Mouse (Mus musculus) mesoderm, embryonic 11.5 days (tissue): ENCODE data around the gene Aspscr1.

Experiments
- DNase-seq: peaks from one replicate; pipeline ENCODE4 v3.0.0-alpha.2; 2012; ENCODE audit warnings: low read depth, low spot score

Gene Aspscr1

DNA sequence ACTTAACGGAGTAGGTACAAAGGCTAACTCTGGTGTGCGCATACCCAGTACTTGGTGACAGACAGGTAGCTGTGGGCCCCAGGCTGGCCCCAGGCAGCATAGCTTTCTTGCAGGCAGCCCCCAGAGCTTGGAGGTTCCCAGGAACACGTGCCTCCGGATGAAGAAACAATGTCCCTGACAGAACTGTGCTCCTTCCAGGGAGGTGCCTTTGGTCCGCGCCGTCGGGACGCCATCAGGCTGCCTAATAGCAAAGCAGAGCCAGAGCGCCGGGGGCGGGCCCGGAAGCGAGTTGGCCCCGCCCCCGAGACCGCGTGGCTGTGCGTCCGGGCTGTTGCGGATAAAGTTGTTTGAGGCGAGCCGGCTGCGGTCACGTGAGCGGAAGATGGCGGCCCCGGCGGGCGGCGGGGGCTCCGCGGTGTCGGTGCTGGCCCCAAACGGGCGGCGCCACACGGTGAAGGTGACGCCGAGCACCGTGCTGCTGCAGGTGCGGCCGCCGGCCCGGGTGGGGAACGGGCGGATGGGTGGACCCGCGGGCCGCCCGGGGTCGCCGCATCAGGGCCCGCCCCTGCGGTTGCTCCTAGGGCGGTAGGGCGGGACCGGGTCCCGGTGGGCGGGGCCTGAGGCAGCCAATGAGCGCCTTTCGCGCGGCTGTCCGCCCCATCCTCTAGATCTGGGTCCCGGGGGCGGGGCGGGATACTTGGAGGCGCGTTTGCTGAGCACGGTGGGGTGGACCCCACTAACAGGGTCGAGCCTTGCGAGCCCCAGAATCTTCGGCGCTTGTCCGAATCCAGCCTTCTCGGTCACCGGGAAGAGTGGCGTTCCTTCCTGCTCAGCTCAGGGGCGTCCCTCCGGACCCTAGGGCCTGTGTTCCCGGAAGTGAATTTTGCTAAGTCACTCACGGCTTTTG is at the start of gene Aspscr1:
Aspscr1 (plus strand) TSS at position 287 of the 907 bp plus-strand sequence.
- DNase-seq = peak; percentile 95

DNA sequence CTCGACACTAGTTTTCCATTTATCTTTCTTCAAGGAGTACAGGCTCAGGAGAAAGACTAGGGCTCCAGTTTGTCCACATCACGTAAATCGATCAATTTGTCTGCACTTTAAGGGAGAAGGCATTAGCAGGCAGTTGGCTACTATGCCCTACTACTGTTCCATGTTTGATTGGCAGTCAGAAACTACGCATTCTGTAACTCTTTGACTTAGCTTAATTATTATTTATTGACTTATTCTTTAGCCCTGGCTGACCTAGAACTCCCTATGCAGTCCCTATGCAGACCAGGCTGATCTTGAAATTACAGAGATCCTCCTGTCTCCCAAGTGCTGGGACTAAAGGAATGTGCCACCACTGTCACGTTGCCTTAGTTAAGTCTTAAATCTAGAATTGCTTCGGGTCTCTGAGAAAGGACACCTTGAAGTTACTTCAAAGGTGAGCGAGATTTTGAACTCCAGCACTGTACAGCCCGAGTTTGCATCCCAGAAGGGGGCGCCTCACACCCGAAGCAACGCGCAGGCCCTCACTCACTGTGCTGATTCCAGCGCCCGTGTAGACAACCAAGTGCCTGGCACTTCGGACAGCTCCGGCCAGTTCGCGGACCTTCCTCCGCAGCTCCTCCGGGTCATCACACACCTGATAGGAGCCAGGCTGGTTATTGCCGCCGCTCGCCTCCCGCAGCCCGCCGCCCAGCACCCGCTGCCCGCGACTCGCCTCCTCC is 48.7 kb upstream of the Aspscr1 start:
- peak; percentile 57 for DNase-seq

DNA sequence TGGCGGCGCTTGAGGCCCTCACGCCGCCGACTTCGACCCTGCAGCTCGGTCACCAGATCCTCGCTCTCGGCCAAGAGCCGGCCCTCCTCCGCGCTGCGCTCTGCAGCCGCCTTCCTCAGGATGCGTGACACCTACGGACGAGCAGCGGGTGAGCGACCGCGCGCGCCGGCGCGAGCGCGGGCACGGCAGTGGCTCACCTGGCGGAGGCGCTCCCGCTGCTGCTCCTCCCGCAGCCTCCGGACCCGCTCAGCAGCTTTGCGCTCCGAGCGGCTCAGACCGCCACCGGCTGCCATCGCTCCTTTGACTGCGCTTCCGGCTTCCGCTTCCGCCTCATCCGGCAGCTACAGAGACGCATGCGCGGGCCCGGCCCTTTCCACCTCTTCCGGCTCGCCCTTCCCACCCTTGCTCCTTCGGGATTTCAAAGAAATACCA is 48.1 kb upstream of the Aspscr1 start:
- peak; percentile 86 for DNase-seq

DNA sequence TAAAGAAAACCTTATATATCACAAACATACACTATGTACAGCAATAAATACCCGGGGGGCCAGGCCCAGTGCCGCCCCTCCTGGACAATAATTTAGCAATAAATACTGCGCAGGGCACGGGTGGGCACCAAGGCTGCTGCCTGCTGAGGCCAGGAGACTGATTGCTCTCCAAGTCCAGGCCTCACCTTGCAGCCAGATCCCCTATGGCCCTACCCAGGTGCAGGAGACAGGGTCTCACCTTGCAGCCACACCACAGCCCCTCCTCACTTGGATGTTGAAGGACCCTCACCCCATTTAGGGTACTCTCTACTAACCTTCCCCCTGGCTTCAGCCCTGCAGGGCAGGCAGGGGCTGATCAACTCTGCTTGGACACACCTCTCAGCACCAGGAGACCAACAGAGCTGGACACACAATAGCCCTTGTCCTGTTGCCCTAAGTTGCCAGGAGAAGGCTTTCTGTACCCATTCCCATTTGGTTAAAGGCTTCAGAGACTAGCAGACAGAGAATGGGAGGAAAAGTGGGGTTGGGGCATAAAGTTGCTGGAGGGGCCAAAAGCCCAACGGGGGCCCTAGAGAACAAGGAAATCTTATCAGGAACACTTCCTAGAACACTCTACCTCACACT is 47.5 kb upstream of the Aspscr1 start, which contains the start of gene Sirt7:
Sirt7 (minus strand) TSS at position 89 of the 624 bp plus-strand sequence.
- DNase-seq = no peak

DNA sequence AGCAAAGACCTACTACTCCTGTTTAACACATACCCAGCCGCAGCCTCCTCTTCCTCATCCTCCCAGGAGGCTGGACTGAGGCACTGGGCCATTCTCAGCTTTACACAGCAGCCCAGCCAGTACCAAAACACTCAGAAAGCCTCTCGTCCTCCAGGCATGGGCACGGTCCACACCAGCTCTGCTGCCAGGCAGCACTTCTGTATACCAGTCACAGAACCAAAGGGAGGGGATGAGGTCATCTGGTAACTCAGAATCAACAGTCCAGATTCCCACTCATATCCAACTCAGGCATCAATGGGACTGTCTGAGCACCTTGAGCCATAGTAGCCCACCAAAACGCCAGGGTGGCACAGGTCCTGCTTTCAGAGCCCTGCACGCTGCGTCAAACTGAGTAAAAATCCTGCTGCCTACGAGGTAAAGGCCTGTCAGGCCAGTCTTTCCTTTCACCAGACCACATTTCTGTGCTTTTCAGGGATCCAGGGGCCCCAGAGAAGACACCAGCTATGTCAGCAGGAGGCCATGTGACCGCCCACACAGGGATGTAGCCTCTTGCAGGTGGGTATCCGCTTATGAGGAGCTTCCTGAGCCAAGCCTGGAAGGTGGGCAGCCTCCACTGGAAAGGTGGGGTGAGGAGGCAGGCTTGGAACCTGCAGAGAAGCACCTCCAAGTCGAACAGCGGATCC is 45.8 kb upstream of the Aspscr1 start:
- no peak for DNase-seq

DNA sequence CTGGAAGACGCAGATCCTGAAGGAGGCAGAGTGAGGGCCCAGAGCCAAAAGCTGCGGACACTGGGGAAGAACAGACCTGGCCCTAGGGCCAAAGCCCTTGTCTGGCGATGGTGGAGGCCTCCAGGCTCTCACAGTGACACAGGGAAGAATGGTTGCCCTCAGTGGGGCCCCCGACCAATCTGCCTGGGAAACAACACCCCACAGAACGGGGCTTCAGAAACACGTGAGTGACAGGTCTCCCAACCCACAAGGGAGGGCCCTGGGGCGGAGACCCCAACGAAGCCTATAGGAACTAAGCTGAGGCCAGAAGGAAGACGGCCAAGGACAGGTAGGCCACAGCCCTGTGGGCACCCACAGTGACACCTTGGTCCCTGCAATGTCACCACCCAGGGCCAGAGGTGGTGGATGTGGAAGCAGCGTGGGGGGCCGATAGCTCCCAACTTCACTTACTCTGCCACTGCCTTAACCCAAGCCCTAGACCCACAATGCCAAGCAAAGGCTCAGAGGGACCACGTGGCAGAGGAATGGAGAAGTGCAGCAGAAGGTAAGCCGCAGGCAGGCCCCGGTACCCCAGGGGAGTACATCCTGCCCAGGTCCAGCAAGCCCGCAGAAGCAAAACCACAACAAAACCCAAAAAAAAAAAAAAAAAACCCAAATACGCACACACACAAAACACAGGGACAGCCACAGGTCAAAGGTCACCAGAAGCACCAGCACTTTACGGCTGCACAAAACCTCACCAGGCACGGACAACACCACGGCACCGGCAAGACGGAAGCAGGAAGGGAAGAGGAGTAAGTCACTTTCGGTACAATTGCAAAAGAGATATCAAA is 45.1 kb upstream of the Aspscr1 start:
- no peak for DNase-seq

DNA sequence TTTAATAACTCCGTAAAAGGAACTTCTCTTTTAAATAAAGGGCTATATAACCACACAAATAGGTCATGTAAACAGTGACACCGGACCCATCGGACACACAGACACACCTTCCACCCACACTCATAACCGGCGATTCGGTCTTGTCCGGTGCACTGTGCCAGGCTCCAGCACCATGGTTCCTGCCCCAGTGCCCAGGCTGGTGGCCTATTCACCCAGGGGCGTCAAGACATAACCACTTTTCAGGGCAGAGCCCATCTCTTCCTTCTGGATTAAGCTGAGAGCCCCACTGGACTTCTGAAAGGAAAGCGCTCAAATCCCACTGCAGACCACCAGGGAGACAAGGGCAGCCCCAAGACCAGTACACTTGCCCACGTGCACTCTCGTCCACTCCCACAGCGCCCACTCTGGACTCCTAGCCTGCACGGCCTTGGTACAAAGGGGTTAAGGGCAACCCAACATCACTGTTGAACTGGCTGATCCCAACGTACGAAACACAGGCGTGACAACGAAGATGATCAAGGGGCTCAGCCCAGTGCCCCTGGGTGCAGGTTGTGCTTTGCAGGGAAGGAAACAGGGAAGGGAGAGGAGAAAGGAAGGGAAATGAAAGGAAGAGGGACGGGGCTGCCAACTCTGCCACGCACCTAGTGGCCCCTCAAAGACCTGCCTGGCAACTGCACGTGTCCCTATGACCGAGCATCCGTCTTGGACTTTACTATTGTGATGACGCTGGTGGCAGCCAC is 44.0 kb upstream of the Aspscr1 start:
- no peak for DNase-seq

DNA sequence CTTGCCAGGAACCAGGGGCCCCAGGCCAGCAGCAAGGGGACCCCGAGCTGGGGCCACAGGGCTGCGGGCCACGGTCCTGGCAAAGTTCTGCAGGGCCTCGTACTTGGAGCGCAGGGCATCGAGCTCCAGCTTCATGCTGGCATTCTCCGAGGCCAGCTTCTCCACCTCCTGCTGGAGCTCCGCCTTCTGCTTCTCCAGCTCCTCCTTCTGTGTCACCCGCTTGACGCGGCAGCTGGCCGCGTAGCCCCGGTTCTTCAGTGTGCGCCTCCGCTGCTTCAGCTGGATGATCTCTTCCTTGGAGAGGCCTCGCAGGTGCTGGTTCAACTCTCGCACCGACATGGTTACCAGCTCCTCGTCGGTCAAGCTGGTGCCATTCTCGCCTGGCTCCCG is 43.4 kb upstream of the Aspscr1 start:
- no peak for DNase-seq

DNA sequence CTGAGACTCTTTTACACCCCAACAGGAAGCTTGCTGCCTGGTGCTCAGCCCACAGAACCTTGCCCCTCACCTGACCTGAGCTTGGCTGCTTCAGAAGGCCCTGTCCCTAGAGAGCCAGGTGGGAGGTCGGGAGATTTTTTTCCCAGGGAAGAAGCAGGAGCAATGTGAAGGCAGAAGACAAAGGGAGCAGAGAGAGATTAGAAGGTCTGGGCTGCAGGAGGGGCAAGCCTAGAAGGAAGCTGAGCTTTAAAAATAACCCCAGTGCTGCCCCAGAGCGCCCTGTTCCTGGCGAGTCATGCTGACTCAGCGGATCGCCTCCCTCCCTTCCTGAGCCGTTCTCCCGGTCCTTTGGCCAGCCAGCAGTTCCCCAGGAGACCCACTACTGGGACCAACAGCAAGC is 42.9 kb upstream of the Aspscr1 start:
- DNase-seq = no peak

DNA sequence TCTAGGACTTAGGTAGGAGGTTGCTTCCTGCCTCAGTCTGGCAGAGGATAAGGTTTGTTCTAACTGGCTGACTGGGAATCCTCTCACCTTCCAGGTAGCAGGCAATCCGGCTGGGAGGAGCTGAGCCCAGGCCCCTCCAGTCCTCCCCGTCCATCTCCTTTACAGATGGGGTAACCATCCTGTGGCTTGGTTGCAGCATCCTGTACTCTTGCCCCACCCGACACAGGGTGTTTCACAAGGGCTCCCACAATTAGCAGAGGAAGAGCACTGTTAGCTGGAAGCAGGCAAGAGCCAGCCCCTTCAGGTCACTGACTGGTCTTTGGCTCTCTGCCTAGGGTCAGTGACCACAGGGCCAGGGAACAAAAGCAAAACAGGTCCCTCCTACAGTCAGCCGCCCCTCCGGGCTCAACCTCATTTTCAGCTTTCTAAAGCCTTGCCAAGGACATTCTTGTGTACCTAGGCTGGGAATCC is 42.3 kb upstream of the Aspscr1 start:
- no peak for DNase-seq

DNA sequence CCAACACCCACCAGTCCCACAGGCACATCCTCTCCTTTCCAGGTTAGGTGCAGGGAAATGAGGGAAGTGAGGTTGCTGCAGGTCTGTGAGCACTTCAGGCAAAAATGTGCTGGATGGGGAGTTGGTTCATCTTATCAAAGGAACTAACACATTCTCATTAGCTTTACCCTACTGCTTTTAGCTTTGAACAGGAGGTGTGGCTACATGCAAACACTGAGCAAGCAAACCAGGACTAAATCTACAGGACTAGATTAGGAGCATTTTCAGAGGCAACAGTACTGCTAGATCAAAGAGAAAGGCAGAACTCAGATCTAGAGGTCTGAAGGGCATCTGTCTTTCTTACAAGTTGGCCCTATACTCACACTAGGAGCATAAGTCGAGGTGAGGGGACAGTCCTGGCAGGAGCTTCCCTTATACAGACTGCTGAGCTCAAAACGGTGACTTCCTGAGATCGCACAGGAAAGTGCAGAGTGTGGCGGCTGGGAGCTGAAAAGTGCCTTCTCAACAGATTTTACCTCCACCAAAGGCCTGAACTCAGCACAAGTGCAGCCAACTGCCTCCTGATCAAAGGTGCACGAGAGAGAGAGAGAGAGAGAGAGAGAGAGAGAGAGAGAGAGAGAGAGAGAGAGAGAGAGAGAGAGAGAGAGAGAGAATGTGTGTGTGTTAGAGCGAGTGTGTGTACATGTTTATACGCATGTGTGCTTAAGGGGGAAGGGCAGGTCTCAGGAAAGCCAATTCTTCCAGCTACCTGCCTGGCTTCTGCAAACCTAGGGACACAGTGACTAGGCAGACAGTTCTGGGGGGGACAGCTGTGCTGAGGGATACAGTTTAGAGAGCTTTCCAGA is 41.7 kb upstream of the Aspscr1 start:
- no peak for DNase-seq

DNA sequence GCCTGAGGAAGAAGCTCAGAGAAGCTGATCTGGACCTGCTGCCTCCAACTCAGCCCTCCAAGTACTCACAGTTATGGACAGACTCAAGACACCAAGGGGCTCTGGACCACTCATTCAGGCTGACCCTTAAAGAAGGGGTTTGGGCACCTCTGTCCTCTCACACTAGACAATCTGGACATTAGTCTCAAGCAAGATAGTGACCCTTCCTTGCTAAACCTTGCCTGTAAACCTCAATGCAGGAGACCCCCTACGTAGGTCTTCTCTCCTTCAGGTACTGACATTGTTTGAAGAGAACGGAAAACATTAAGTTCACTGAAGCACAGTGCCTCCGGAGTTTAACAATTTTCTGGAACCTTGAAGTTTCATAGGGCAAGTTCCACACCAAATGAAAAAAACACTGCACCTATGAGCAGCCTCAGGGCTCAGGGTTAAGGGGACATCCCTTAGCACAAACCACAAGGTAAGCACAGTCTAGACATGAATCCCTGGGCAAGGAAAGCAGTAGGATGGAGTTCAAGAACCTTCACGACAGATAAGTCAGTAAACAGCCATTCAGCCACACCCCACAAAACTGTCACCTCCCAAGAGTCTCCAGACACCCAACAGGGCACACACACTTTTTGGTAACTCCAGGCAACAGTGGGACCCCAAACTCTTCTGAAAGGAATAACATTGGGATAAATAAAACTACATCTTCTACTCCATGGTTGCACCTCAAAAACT is 40.9 kb upstream of the Aspscr1 start:
- DNase-seq = no peak

DNA sequence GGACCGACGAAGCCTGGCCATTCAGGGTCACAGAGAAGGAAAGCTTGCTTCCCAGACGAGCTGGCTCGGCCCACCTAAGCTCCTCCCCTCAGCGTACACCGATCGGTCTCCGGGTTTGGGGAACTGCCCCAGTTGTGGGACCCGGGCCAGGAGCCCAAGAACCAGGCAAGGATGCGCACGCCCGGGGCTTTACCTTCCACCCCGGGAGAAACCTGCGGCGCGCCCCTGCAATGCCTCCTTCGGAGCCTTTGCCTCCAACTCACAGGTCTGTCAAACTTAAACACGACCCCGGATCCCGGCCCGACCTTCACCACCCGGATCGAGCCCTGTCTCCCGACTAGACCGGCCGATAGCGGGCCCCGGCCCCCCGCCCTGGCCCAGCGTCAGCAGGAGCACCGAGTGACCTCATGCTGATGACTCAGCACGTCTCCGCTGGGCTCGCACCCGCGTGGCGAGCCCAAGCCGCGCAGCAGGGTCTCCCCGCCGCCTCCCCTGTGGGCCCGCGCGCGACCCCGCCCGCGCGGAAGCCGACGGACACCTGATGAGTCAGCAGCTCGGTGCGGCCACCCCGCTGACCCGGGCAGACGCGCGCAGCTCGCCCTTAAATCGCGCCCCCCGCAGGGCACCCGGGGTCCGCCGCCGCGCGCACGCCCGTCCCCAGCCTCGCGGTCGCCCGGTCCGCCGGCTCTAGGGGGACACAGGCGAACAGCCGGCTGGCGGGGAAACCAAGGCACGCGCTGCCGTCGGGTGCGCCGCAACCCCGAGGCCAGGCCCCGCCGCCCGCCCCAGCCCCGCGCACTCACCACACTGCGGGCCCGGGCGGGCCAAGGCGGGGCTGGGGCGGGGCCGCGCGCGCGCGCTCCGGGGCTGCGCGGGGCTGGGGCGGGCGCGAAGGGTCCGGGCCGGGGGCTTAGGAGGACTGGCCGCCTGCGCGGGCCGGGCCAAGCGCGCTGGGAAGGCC is 39.9 kb upstream of the Aspscr1 start:
- DNase-seq = peak; percentile 76

DNA sequence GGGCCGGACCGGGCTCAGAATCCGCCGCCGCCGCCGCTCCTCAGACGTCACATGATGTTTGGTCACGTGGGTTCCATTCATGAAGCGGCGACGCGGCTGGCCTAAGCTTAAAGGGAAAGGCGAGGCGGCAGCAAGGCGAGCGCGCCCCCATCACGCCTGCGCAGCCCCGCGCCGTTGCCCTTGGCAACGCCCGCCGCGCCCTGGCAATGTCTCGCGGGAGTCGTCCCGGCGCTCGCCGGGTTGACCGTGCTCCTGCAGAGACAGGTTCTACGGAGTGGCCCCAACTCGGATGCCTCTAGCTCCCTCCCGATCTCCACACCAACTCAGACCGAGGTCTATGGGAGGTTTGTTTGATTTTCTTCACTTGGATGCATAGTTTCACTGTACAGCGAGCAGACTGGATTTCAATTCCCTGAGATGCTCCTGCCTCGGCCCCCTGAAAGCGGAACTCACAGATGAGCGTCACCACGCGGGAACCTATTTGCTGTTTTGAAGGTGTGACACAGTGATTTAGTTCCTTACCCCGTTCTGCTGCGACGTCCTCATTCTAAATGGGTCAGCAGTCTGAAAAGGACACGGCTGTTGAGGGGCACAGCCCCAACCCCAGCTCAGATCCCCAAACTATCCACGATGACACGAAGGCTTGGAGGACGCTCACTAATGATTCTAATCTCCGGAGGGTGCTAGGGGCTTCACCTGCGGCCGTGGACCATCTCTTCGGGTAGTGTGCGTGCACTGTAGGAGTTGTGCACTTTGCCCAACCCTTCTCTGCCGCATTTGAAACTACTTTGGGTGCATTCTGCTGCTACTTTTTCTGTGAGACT is 39.0 kb upstream of the Aspscr1 start, which contains the start of gene Mafg:
Mafg (minus strand) TSS at position 81 of the 824 bp plus-strand sequence.
- DNase-seq = peak; percentile 97

DNA sequence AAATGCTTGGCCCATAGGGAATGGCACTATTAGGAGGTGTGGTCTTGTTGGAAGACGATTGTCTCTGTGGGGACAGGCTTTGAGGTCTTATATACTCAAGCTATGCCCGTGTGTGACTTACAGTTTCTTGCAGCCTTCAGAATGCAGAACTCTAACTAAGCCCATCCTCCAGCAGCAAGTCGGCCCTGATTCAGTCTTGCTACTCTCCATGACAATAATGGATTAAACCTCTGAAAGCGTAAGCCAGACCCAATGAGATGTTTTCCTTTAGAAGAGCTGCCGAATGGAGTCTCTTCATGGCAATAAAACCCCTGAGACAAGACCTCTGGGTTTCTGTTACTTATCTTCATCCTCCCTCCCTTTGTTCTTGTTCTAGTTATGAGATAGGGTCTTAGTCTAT is 38.0 kb upstream of the Aspscr1 start:
- no peak for DNase-seq

DNA sequence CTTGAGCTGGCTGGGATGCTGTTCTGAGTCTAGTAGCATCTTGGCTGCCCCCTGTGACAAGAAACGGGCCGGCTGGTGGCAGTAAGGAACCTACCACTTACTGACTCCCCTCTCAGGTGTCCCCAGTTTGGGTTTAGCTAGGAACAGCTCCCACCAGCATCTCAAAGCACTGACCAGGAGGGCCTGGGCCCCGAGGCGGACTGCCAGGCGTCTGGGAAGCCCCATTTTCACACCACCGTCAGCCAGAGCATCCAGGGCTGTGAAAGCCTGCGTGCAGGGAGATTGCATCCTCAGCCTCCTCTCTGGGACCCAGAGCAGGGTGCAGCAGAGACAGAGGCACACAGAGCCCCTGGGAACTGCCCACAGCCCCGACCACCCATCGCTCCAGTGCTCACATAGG is 31.5 kb upstream of the Aspscr1 start:
- no peak for DNase-seq
